Mouse (Mus musculus) liver, adult 2 months (tissue): ENCODE data around the gene Grin2c. TPM values are rescaled to one million over a fixed set of nuclear protein-coding genes. Genes with fewer than 3 reads are reported as not detected.
A peak's percentile ranks its signal among the peaks of the same experiment; 100 is the strongest.

ENCODE experiments used
- DNase-seq: peaks from one replicate; pipeline ENCODE4 v3.0.0-alpha.2; 2011; ENCODE audit warnings: low read depth, low spot score; ENCODE audit errors: extremely low read depth
- H3K27ac ChIP-seq: fragments of 200-500 bp; replicated peaks from 2 replicates; pipeline ENCODE4 v1.5.1; 2012; ENCODE audit warnings: low read depth, mild to moderate bottlenecking, control low read depth, inconsistent platforms, low read length; ENCODE audit not compliant: insufficient read depth
- H3K27me3 ChIP-seq: fragments of 200-500 bp; 2 replicates; pipeline ENCODE4 v1.6.1; 2012; ENCODE audit warnings: mild to moderate bottlenecking, moderate library complexity, low read length, inconsistent platforms; ENCODE audit not compliant: control insufficient read depth, insufficient read depth
- H3K36me3 ChIP-seq: fragments of 200-500 bp; 2 replicates; pipeline ENCODE4 v1.6.1; 2012; ENCODE audit warnings: low read length, inconsistent platforms; ENCODE audit not compliant: control insufficient read depth, insufficient read depth
- H3K4me1 ChIP-seq: fragments of 200-500 bp; 2 replicates; pipeline ENCODE4 v1.6.1; 2011; ENCODE audit warnings: low read length; ENCODE audit not compliant: control insufficient read depth, insufficient read depth
- H3K4me3 ChIP-seq: fragments of 200-500 bp; 2 replicates; pipeline ENCODE4 v1.5.1; 2011; ENCODE audit warnings: low read depth, mild to moderate bottlenecking, control low read depth, low read length, moderate library complexity; ENCODE audit not compliant: insufficient read depth
- H3K79me2 ChIP-seq: fragments of 200-500 bp; 2 replicates; pipeline ENCODE4 v1.6.1; 2012; ENCODE audit warnings: inconsistent platforms, mild to moderate bottlenecking, low read length, moderate library complexity; ENCODE audit not compliant: control insufficient read depth, insufficient read depth
- H3K9ac ChIP-seq: fragments of 200-500 bp; 2 replicates; pipeline ENCODE4 v1.6.1; 2012; ENCODE audit warnings: low read depth, mild to moderate bottlenecking, control low read depth, inconsistent platforms, low read length
- CTCF ChIP-seq: fragments of 200-500 bp; IDR thresholded peaks from 2 replicates; pipeline ENCODE4 v1.5.1; 2011; ENCODE audit warnings: low read depth, low read length, control low read depth
- POLR2A ChIP-seq: fragments of 200-500 bp; IDR thresholded peaks from 2 replicates; pipeline ENCODE4 v1.6.1; 2011; ENCODE audit warnings: low read length, control low read depth; ENCODE audit not compliant: insufficient read depth; ENCODE audit errors: extremely low read depth
- WGBS: fragments of 180-500 bp; shearing (Covaris S2); methylation state at CpG from one replicate; pipeline ENCODE4 v1.1.7; 2018; 5-methylcytosine and 5-hydroxymethylcytosine counted together
- polyA plus RNA-seq: library from polyadenylated mRNA; depleted of rRNA; stranded (reverse); fragments of >200 nt; gene quantifications from 2 replicates; pipeline ENCODE4 v1.2.3, GENCODE M21; 2012; rRNA removed
- total RNA-seq: library from RNA; depleted of rRNA; stranded (reverse); fragments of >200 nt; gene quantifications from 2 replicates; pipeline ENCODE4 v1.2.3, GENCODE M21; 2014; rRNA removed

Gene Grin2c
- under 0.01 TPM in 1 of 2 replicates, not detected in the other for total RNA-seq
- polyA plus RNA-seq: 0.05 and 0.07 TPM in 2 replicates

DNA sequence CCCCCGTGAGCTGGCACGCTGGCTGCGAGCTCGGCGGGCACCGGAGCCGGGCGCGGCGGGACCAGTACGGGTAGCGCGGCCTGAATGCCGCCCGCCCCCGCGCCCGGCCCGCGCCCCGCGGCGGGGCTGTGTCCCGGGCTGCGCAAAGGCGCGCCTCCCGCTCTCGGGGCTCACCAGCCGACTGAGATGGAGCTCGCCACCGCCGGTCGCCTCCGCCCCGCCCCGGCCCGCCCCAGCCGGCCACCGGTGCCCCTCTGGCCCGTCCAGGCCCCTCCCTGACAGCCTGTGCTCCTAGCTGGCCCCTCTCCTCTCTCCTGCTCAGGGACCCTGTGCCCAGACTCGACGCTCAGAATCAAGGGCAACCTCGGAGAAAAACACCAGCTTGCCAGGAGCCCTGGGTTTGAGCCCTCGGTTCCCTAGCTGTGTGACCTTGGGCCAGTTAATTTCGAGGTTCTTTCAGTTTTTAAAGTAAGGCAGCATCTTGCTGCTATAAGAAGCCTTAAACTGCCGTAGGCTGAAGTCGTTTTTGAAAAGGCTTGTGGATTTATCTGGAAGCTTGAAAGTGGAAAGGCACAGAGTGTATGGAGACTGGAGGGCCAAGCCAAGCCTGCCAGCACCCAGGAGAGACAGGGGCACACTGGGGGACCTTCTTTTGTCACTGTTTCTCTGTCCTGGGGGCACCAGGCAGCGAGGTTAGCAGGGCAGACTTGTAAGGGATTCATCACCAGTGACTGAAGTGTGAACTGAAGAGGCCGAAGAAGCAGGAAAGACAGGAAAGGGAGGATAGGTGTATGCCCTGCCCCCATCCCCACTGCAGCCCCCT, at the start of gene Grin2c:
Grin2c (minus strand) TSS at position 183 of the 823 bp plus-strand sequence.
- H3K4me3 ChIP-seq: no peak within 1 kb of the TSS
- no peak for TF ChIP-seq POLR2A
- TF ChIP-seq CTCF: no peak
- H3K27ac ChIP-seq: no peak within 1 kb of the TSS
- no peaks in the 10 kb centered on the region for H3K36me3 ChIP-seq
- H3K9ac ChIP-seq: no peak within 1 kb of the TSS
- no peaks in the 10 kb centered on the region for H3K79me2 ChIP-seq
- 15% methylated on average over 45 of the region's 50 CpGs for WGBS
- DNase-seq: no peak
- H3K27me3 ChIP-seq: peaks cover 12% of the 10 kb centered on the region
- no peaks in the 10 kb centered on the region; the same call in 1 of the 2 replicates for H3K4me1 ChIP-seq

DNA sequence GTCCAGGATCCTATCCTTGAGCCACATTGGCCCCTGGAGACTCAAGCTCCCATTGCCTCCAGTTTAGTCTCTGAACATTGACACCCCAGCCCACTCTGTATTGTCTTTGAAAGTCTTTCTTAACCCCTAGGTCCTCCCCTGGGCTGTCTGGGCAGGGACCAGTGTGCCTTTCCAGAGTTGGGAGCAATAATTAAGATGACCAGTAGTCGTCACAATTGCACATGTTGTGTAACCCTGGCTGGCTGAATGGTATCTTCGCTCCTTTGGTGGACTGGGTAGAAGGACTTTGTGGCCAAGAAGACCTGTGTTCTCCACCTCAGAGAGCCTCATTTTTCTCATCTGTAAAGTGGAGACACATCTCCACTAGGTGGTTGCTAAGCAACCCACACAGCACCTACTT, 47.2 kb upstream of the Grin2c start:
- Histone ChIP-seq H3K9ac (no peak overlapping the region), H3K27ac (no peak overlapping the region), H3K27me3 (peaks cover 4% of the 10 kb centered on the region; the same call in 1 of the 2 replicates), H3K4me1 (no peaks in the 10 kb centered on the region), H3K79me2 (no peaks in the 10 kb centered on the region), H3K4me3 (no peak overlapping the region), H3K36me3 (no peaks in the 10 kb centered on the region)
- peak; percentile 31 for DNase-seq
- TF ChIP-seq CTCF: peak; percentile 42
- TF ChIP-seq POLR2A: no peak
- 15% methylated on average over 2 of the region's 2 CpGs for WGBS

DNA sequence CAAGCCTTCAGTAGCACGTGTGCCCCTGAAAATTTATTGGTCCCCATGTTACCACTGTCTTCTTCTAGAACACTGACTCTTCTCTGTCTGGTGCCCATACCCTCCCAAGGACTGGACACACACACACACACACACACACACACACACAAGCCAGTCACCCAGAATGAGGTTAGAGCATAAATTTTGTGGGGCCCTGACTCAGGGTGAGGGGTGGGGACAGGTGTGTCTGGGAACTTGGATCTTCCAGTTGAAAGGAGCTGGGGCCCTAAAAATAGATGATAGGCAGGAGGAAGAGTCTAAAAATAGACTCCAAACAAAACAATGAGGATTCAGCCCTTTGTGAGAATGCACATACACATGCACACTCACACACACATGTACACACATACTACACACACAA, 41.7 kb upstream of the Grin2c start:
- TF ChIP-seq CTCF (no peak), POLR2A (no peak)
- WGBS: 82% methylated on average over 1 of the region's 1 CpGs

DNA sequence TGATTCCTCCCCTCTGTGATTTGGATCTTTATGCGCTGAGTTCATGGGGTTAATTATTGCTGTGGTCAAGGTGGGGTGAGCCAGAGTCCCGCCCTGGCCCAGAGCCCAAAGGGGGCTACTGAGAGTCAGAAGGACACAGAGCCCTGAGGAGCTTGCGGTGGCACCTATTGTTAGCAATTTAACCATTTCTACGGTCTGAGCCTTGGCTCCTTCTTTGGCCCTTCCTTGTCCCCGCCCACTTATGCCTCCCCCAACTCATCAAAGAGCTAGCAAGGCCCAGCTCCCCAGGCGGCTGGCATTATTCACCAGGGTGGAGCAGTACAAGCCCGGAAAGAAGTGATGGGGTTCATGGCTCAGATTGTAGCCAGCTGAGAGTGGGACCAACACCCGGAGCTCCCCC, 39.8 kb upstream of the Grin2c start, which contains the start of gene Otop2:
Otop2 (plus strand) TSS at position 301 of the 400 bp plus-strand sequence.
- DNase-seq: no peak
- no peak for TF ChIP-seq CTCF
- TF ChIP-seq POLR2A: no peak
- no peak within 1 kb of the TSS for H3K27ac ChIP-seq
- no peaks in the 10 kb centered on the region for H3K36me3 ChIP-seq
- H3K79me2 ChIP-seq: no peaks in the 10 kb centered on the region
- no peak within 1 kb of the TSS for H3K9ac ChIP-seq
- H3K27me3 ChIP-seq: no peaks in the 10 kb centered on the region
- no peaks in the 10 kb centered on the region for H3K4me1 ChIP-seq
- H3K4me3 ChIP-seq: no peak within 1 kb of the TSS
- WGBS: 69% methylated on average over 8 of the region's 8 CpGs

More for the DNA sequence above, 41.7 kb upstream of the Grin2c start:
- Histone ChIP-seq H3K9ac (no peak overlapping the region), H3K79me2 (no peaks in the 10 kb centered on the region), H3K27ac (no peak overlapping the region), H3K27me3 (no peaks in the 10 kb centered on the region), H3K4me3 (no peak overlapping the region), H3K4me1 (no peaks in the 10 kb centered on the region), H3K36me3 (no peaks in the 10 kb centered on the region)
- DNase-seq: no peak

DNA sequence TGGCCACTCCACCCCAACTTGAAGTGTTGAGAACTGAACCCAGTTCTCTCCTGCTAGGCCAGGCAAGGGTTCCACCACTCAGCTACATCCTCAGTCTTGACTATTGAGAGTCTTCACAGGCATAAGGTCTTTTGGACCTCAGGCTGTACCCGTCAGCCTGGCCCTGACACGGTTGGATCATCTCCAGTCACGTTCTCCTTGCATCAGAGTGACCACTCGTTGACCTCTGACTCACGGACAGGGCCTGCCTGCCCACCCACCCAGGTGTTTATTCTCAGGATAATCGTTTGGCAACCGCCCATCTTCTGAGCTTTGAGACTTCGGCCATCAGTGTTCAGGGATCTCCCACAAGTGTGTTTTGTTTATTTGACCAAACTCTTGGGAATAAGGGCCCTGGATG, 36.1 kb upstream of the Grin2c start:
- no peak overlapping the region for H3K4me3 ChIP-seq
- no peaks in the 10 kb centered on the region for H3K27me3 ChIP-seq
- no peaks in the 10 kb centered on the region for H3K36me3 ChIP-seq
- no peak overlapping the region for H3K27ac ChIP-seq
- no peak overlapping the region for H3K9ac ChIP-seq
- no peak for DNase-seq
- no peaks in the 10 kb centered on the region for H3K79me2 ChIP-seq
- H3K4me1 ChIP-seq: no peaks in the 10 kb centered on the region
- no peak for TF ChIP-seq POLR2A
- no peak for TF ChIP-seq CTCF
- WGBS: 26% methylated on average over 8 of the region's 8 CpGs

DNA sequence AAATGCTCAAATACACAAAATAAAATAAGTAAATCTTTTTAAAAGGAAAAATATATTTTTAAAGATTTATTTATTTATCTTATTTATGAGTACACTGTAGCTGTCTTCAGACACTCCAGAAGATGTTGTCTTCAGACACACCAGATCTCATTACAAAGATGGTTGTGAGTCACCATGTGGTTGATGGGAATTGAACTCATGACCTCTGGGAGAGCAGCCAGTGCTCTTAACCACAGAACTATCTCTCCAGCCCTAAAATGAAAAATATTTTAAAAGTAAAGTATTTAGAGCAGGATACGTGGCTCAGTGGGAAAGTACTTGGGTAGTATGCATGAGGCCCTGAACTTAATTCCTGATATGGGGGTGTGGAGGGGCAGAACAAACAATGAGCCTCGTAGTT, 34.3 kb upstream of the Grin2c start:
- H3K36me3 ChIP-seq: no peaks in the 10 kb centered on the region
- H3K27me3 ChIP-seq: no peaks in the 10 kb centered on the region
- H3K27ac ChIP-seq: no peak overlapping the region
- 0 out of 2 replicates have a peak, but pooled peaks cover 2% of the 10 kb centered on the region for H3K4me1 ChIP-seq
- H3K9ac ChIP-seq: no peak overlapping the region
- H3K4me3 ChIP-seq: no peak overlapping the region
- H3K79me2 ChIP-seq: no peaks in the 10 kb centered on the region
- DNase-seq: no peak
- TF ChIP-seq CTCF (no peak), POLR2A (no peak)
- WGBS: 93% methylated on average over 2 of the region's 2 CpGs
